In the genomic region with DNA sequence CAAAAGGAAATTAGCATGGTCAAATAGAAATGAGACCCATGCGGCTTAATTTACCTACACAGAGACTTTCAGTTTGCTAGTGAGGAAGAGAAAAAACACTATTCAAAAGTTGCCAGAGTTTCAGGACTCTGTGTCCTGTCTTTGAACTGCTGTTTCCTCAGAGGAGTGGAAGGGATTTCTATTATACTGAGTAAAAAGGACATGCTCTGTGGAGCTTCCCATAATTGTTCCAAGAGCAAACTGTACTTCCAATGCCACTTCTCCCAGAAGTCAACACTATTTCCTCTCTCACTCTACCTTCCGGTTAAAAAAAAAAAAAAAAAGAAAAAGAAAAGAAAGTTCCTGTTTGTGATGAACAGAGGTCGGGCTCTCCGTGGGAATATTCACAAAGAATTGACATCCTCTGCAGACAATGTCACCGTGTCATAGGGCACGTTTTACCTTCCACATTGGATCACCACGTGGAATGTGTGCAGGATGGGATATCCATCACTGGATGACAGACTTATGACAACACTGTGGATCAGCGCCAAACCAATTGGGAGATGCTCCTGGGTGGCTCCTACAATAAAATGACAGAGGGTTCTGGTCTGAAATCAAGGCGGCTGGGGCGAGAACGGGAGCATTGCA, we compare ENCODE assay signal across 14 mouse cellular contexts.
DNase-seq lines count a peak whose midpoint lies in the region; ATAC-seq lines count a peak whose summit lies in the region.
"Had no signal": no experiment of that assay in that cellular context is flagged by ENCODE, and none has a peak within 500 bp of the region (broad histone marks: within the 10 kb centered on the region; RNA-seq: fewer than 3 reads in every experiment).

No protein-coding gene starts in this region.

- WGBS in kidney, embryonic 16.5 days, result 55% methylated on average over 11 of the region's 11 CpGs
- 67% methylated on average over 11 of the region's 11 CpGs for WGBS in intestine, embryonic 16.5 days

- peak; percentile 49 for DNase-seq in kidney, adult 18-20 months
- DNase-seq in gastrocnemius, postnatal 25 days, result peak; percentile 32
- DNase-seq in kidney, adult 8-10 months, result peak; percentile 37 to 43
- DNase-seq in lung, postnatal 25 days (ENCODE audit: low spot score), result peak; percentile 13
- no peak for DNase-seq in cerebellum, postnatal 36 days
- no peak for DNase-seq in spleen, adult 18-20 months
- DNase-seq: cerebellum, adult 8-10 months; forebrain, postnatal 0 days had no signal

- H3K9ac ChIP-seq in kidney, embryonic 16.5 days (replicated peaks; ENCODE audit: low read length), result no peak overlapping the region
- H3K9ac ChIP-seq in intestine, embryonic 16.5 days (ENCODE audit: low read depth, low read length), result no peak overlapping the region
- H3K9ac ChIP-seq: forebrain, postnatal 0 days had no signal

- ATAC-seq in kidney, embryonic 16.5 days (ENCODE audit: low FRiP score, low TSS enrichment), result no peak
- no peak for ATAC-seq in intestine, embryonic 16.5 days
- ATAC-seq: forebrain, postnatal 0 days; Patski had no signal

- no peak overlapping the region for H3K27ac ChIP-seq in kidney, embryonic 16.5 days (ENCODE audit: low read length)
- H3K27ac ChIP-seq in intestine, embryonic 16.5 days (ENCODE audit: low read length), result no peak overlapping the region

- no peaks in the 10 kb centered on the region for H3K36me3 ChIP-seq in kidney, embryonic 16.5 days (ENCODE audit: insufficient read depth, low read length)
- no peaks in the 10 kb centered on the region for H3K36me3 ChIP-seq in intestine, embryonic 16.5 days (ENCODE audit: control insufficient read depth, insufficient read depth, low read length)

- peaks cover 3% of the 10 kb centered on the region; the same call in 1 of the 2 replicates for H3K9me3 ChIP-seq in kidney, embryonic 16.5 days (ENCODE audit: low read length)
- H3K9me3 ChIP-seq in intestine, embryonic 16.5 days (ENCODE audit: control insufficient read depth, low read length), result no peaks in the 10 kb centered on the region

- no peaks in the 10 kb centered on the region for H3K4me1 ChIP-seq in kidney, embryonic 16.5 days (ENCODE audit: insufficient read depth, low read length)
- H3K4me1 ChIP-seq in intestine, embryonic 16.5 days (ENCODE audit: control insufficient read depth, insufficient read depth, low read length), result no peaks in the 10 kb centered on the region

- H3K4me2 ChIP-seq in kidney, embryonic 16.5 days (replicated peaks; ENCODE audit: low read depth, low read length), result no peak overlapping the region
- no peak overlapping the region for H3K4me2 ChIP-seq in intestine, embryonic 16.5 days (ENCODE audit: low read depth, low read length)
- H3K4me2 ChIP-seq: liver, embryonic 11.5 days had no signal

- no peaks in the 10 kb centered on the region for H3K27me3 ChIP-seq in kidney, embryonic 16.5 days (ENCODE audit: insufficient read depth, low read length)
- H3K27me3 ChIP-seq in intestine, embryonic 16.5 days (replicated peaks; ENCODE audit: control insufficient read depth, insufficient read depth, low read length), result no peaks in the 10 kb centered on the region
- H3K27me3 ChIP-seq: CH12.LX, Patski had no signal

- no peak overlapping the region for H3K4me3 ChIP-seq in kidney, embryonic 16.5 days (ENCODE audit: low read length)
- no peak overlapping the region for H3K4me3 ChIP-seq in intestine, embryonic 16.5 days (ENCODE audit: low read length)
- H3K4me3 ChIP-seq: myocyte had no signal

Comparison
In these comparisons a context has a peak if more than half of its experiments do, and no peak if none do; other contexts are left out.
1. DNase-seq: peak in kidney, adult 18-20 months (single experiment), gastrocnemius, postnatal 25 days (single experiment), kidney, adult 8-10 months (2 of 2) and lung, postnatal 25 days (single experiment); none in cerebellum, postnatal 36 days (0 of 2) and spleen, adult 18-20 months (0 of 2).